Mouse (Mus musculus) thymus, adult 2 months (tissue): ENCODE measurements at regions not wholly inside any gene's neighbourhood (a gene's known extent, or its start where the extent isn't known, plus 50 kb on each side); places are given as distances from the start of the nearest gene placed in this dataset.

Source experiments
- DNase-seq: peaks from one replicate; pipeline ENCODE4 v3.0.0; 2021
- H3K27ac ChIP-seq: fragments of 200-500 bp; 2 replicates; pipeline ENCODE4 v1.5.1; 2012; ENCODE audit warnings: low read length, control low read depth; ENCODE audit not compliant: control insufficient read depth, insufficient read depth
- H3K27me3 ChIP-seq: fragments of 200-500 bp; 2 replicates; pipeline ENCODE4 v1.6.1; 2012; ENCODE audit warnings: mild to moderate bottlenecking, low read length, moderate library complexity, mixed read lengths; ENCODE audit not compliant: control insufficient read depth, insufficient read depth
- H3K36me3 ChIP-seq: fragments of 200-500 bp; 2 replicates; pipeline ENCODE4 v1.6.1; 2012; ENCODE audit warnings: mild to moderate bottlenecking, low read length, moderate library complexity; ENCODE audit not compliant: control insufficient read depth, insufficient read depth
- H3K4me1 ChIP-seq: fragments of 200-500 bp; replicated peaks from 2 replicates; pipeline ENCODE4 v1.6.1; 2012; ENCODE audit warnings: low read length; ENCODE audit not compliant: control insufficient read depth, insufficient read depth
- H3K4me3 ChIP-seq: fragments of 200-500 bp; 2 replicates; pipeline ENCODE4 v1.5.1; 2012; ENCODE audit warnings: mild to moderate bottlenecking, low read length, control low read depth, moderate library complexity; ENCODE audit not compliant: control insufficient read depth, insufficient read depth
- CTCF ChIP-seq: fragments of 200-500 bp; IDR thresholded peaks from 2 replicates; pipeline ENCODE4 v1.5.1; 2012; ENCODE audit warnings: mild to moderate bottlenecking, control low read depth, low read length, moderate library complexity, borderline replicate concordance; ENCODE audit not compliant: control insufficient read depth, poor library complexity, insufficient read depth; ENCODE audit errors: extremely low read depth
- POLR2A ChIP-seq: fragments of 200-500 bp; IDR thresholded peaks from 2 replicates; pipeline ENCODE4 v1.6.1; 2012; ENCODE audit warnings: mild to moderate bottlenecking, low read length, control low read depth, moderate library complexity; ENCODE audit not compliant: control insufficient read depth, poor library complexity, insufficient read depth; ENCODE audit errors: extremely low read depth
- WGBS: fragments of 180-500 bp; shearing (Covaris S2); methylation state at CpG from one replicate; pipeline ENCODE4 v1.1.7; 2018; 5-methylcytosine and 5-hydroxymethylcytosine counted together

GRCm38 (mm10) chr10:67689944-67690670 lies 141.4 kb upstream of the Ado start:
- Histone ChIP-seq H3K4me1 (0 out of 2 replicates have a peak, but pooled peaks cover 2% of the 10 kb centered on the region), H3K4me3 (no peak overlapping the region), H3K36me3 (no peaks in the 10 kb centered on the region), H3K27me3 (no peaks in the 10 kb centered on the region), H3K27ac (no peak overlapping the region)
- TF ChIP-seq CTCF (no peak), POLR2A (no peak)
- 77% methylated on average over 15 of the region's 15 CpGs for WGBS
- DNase-seq, result no peak

GRCm38 (mm10) chr10:67679382-67679781 lies 130.6 kb upstream of the Ado start:
- H3K36me3 ChIP-seq, result no peaks in the 10 kb centered on the region
- 85% methylated on average over 4 of the region's 4 CpGs for WGBS
- H3K27ac ChIP-seq, result no peak overlapping the region
- no peak for DNase-seq
- H3K4me3 ChIP-seq, result no peak overlapping the region
- no peak for TF ChIP-seq CTCF
- TF ChIP-seq POLR2A, result no peak
- H3K4me1 ChIP-seq, result no peaks in the 10 kb centered on the region
- H3K27me3 ChIP-seq, result no peaks in the 10 kb centered on the region

- no peaks in the 10 kb centered on the region for H3K27me3 ChIP-seq
- H3K36me3 ChIP-seq, result no peaks in the 10 kb centered on the region
- WGBS, result 91% methylated on average over 8 of the region's 8 CpGs
- no peaks in the 10 kb centered on the region for H3K4me1 ChIP-seq
- no peak overlapping the region for H3K27ac ChIP-seq
- H3K4me3 ChIP-seq, result no peak overlapping the region
- no peak for DNase-seq
- TF ChIP-seq CTCF, result no peak
- no peak for TF ChIP-seq POLR2A
Observed at GRCm38 (mm10) chr10:67673450-67673849, 124.7 kb upstream of the Ado start.

GRCm38 (mm10) chr10:67672281-67672680 lies 123.5 kb upstream of the Ado start:
- H3K4me1 ChIP-seq, result no peaks in the 10 kb centered on the region
- no peak for DNase-seq
- no peaks in the 10 kb centered on the region for H3K36me3 ChIP-seq
- WGBS, result 79% methylated on average over 8 of the region's 8 CpGs
- no peaks in the 10 kb centered on the region for H3K27me3 ChIP-seq
- no peak overlapping the region for H3K4me3 ChIP-seq
- H3K27ac ChIP-seq, result no peak overlapping the region
- TF ChIP-seq POLR2A (no peak), CTCF (no peak)

- H3K4me3 ChIP-seq, result no peak overlapping the region
- 97% methylated on average over 2 of the region's 2 CpGs for WGBS
- H3K36me3 ChIP-seq, result no peaks in the 10 kb centered on the region
- no peak for TF ChIP-seq CTCF
- no peak for TF ChIP-seq POLR2A
- H3K27ac ChIP-seq, result no peak overlapping the region
- DNase-seq, result no peak
- H3K27me3 ChIP-seq, result no peaks in the 10 kb centered on the region
- no peaks in the 10 kb centered on the region for H3K4me1 ChIP-seq
Observed at GRCm38 (mm10) chr10:67669066-67669465, 120.3 kb upstream of the Ado start.

GRCm38 (mm10) chr10:67663028-67663427 lies 114.3 kb upstream of the Ado start:
- no peak overlapping the region for H3K4me3 ChIP-seq
- no peaks in the 10 kb centered on the region for H3K4me1 ChIP-seq
- no peak for DNase-seq
- no peaks in the 10 kb centered on the region for H3K36me3 ChIP-seq
- no peak overlapping the region for H3K27ac ChIP-seq
- TF ChIP-seq POLR2A, result no peak
- TF ChIP-seq CTCF, result no peak
- 81% methylated on average over 3 of the region's 3 CpGs for WGBS
- H3K27me3 ChIP-seq, result no peaks in the 10 kb centered on the region
